Comparison of ENCODE assay signal across 16 mouse cellular contexts in genomic region chr19:41248968-41249367, GRCm38 (mm10). TPM values are rescaled to one million over a fixed set of nuclear protein-coding genes. Genes with fewer than 3 reads are reported as not detected.
DNase-seq lines count a peak whose midpoint lies in the region; ATAC-seq and TF ChIP-seq lines count a peak whose summit lies in the region.
"Had no signal": no experiment of that assay in that cellular context is flagged by ENCODE, and none has a peak within 500 bp of the region (broad histone marks: within the 10 kb centered on the region; RNA-seq: fewer than 3 reads in every experiment).

No protein-coding gene starts in this region.

- no peak overlapping the region for H3K9ac ChIP-seq in heart, embryonic 15.5 days
- no peak overlapping the region for H3K9ac ChIP-seq in lung, postnatal 0 days (replicated peaks; ENCODE audit: low read depth)
- H3K9ac ChIP-seq: hindbrain, embryonic 15.5 days; lung, embryonic 15.5 days; midbrain, embryonic 13.5 days had no signal

- peak overlapping the region; percentile 65 for H3K27ac ChIP-seq in heart, embryonic 15.5 days
- 0 out of 2 replicates have a peak overlapping the region, but pooled peaks have one; percentile 57 for H3K27ac ChIP-seq in lung, postnatal 0 days (ENCODE audit: low read length)
- H3K27ac ChIP-seq: hindbrain, embryonic 15.5 days; midbrain, embryonic 13.5 days had no signal

- H3K27me3 ChIP-seq in heart, embryonic 15.5 days, result no peaks in the 10 kb centered on the region
- no peaks in the 10 kb centered on the region for H3K27me3 ChIP-seq in lung, postnatal 0 days (replicated peaks; ENCODE audit: insufficient read depth, low read length)
- H3K27me3 ChIP-seq: hindbrain, embryonic 15.5 days; lung, embryonic 15.5 days; midbrain, embryonic 13.5 days had no signal

- no peak overlapping the region for H3K4me3 ChIP-seq in heart, embryonic 15.5 days
- H3K4me3 ChIP-seq in lung, postnatal 0 days (ENCODE audit: low read depth, low read length), result no peak overlapping the region
- H3K4me3 ChIP-seq: erythroblast, embryonic 14.5 days; hindbrain, embryonic 15.5 days; lung, embryonic 15.5 days; midbrain, embryonic 13.5 days had no signal

- DNase-seq in heart, adult 18-20 months, result no peak
- DNase-seq in Muller cell, postnatal 12 days (ENCODE audit: inconsistent ontology term), result peak; percentile 53
- DNase-seq in adipocyte (ENCODE audit: low spot score), result peak; percentile 30
- DNase-seq in lung, postnatal 0 days (ENCODE audit: low spot score), result peak; percentile 29
- DNase-seq in urinary bladder, adult 18-20 months (ENCODE audit: low spot score in 2 of 2), result no peak
- DNase-seq in cerebellum, postnatal 4 days (ENCODE audit: low spot score in 2 of 2), result no peak
- DNase-seq in right cerebral cortex, postnatal 25 days, result no peak
- DNase-seq: cerebellum, adult 18-20 months; right cerebral cortex, postnatal 14 days; thymus, adult 2 months had no signal

- peaks cover 34% of the 10 kb centered on the region for H3K4me1 ChIP-seq in heart, embryonic 15.5 days (replicated peaks)
- H3K4me1 ChIP-seq in lung, postnatal 0 days (ENCODE audit: insufficient read depth, low read depth, low read length), result no peaks in the 10 kb centered on the region; the same call in 1 of the 2 replicates
- H3K4me1 ChIP-seq: hindbrain, embryonic 15.5 days; midbrain, embryonic 13.5 days had no signal

- no peak overlapping the region for H3K4me2 ChIP-seq in heart, embryonic 15.5 days
- no peak overlapping the region for H3K4me2 ChIP-seq in lung, postnatal 0 days (replicated peaks; ENCODE audit: low read depth, low read length)
- H3K4me2 ChIP-seq: hindbrain, embryonic 15.5 days; lung, embryonic 15.5 days; midbrain, embryonic 13.5 days had no signal

- H3K9me3 ChIP-seq in heart, embryonic 15.5 days (replicated peaks), result no peaks in the 10 kb centered on the region
- no peaks in the 10 kb centered on the region for H3K9me3 ChIP-seq in lung, postnatal 0 days (ENCODE audit: low read length)
- H3K9me3 ChIP-seq: hindbrain, embryonic 15.5 days; lung, embryonic 15.5 days; midbrain, embryonic 13.5 days had no signal

- H3K36me3 ChIP-seq in heart, embryonic 15.5 days, result peaks cover 27% of the 10 kb centered on the region
- H3K36me3 ChIP-seq in lung, postnatal 0 days (ENCODE audit: insufficient read depth, low read length), result peaks cover 14% of the 10 kb centered on the region; the same call in 1 of the 2 replicates

- TF ChIP-seq EP300 in lung, postnatal 0 days (IDR thresholded peaks at IDR 0.05), result no peak

- 0 out of 2 replicates have a peak, but pooled peaks have one; percentile 35 for ATAC-seq in heart, embryonic 15.5 days (replicated peaks; ENCODE audit: insufficient number of reproducible peaks, insufficient read depth, low FRiP score, low read depth)
- ATAC-seq in lung, postnatal 0 days, result peak; percentile 78
- ATAC-seq: midbrain, embryonic 13.5 days had no signal

- 17% methylated on average over 4 of the region's 4 CpGs for WGBS in heart, embryonic 15.5 days
- WGBS in lung, postnatal 0 days, result 23% methylated on average over 4 of the region's 4 CpGs

- no peak for TF ChIP-seq CTCF in lung, postnatal 0 days (IDR thresholded peaks at IDR 0.05)

RNA-seq across cellular contexts. Expression of gene Tm9sf3, which starts 14.8 kb away (rescaled TPM):
- polyA plus RNA-seq in heart, embryonic 15.5 days (2015; fragmentation: Nextera tagmentation; extraction: Ambion mirVana), result 85.1 and 99.3 TPM in 2 replicates
- total RNA-seq in heart, adult 18-20 months (2021), result 10 to 100 TPM; 70.3 to 73.4 TPM
- polyA plus RNA-seq in lung, postnatal 0 days (2015; fragmentation: Nextera tagmentation; extraction: Ambion mirVana), result 93.7 and 109 TPM in 2 replicates

RNA-seq across cellular contexts. Expression of gene Tll2, which starts 42.3 kb away (rescaled TPM):
- 0.15 and 0.19 TPM in 2 replicates for polyA plus RNA-seq in heart, embryonic 15.5 days (2015; fragmentation: Nextera tagmentation; extraction: Ambion mirVana)
- under 1 TPM; 0.31 to 0.32 TPM for total RNA-seq in heart, adult 18-20 months (2021)
- polyA plus RNA-seq in lung, postnatal 0 days (2015; fragmentation: Nextera tagmentation; extraction: Ambion mirVana), result not detected in 2 replicates
- total RNA-seq: MEL had no signal
- polyA plus RNA-seq: erythroblast, embryonic 14.5 days; lung, embryonic 15.5 days had no signal

Comparison
In these comparisons a context has a peak if more than half of its experiments do, and no peak if none do; other contexts are left out.
1. DNase-seq: peak in Muller cell, postnatal 12 days (single experiment), adipocyte (single experiment) and lung, postnatal 0 days (single experiment); none in heart, adult 18-20 months (0 of 2), urinary bladder, adult 18-20 months (0 of 2), cerebellum, postnatal 4 days (0 of 2) and right cerebral cortex, postnatal 25 days (single experiment).